Mouse (Mus musculus): Measurements from ENCODE around the gene Nefh.

DNA sequence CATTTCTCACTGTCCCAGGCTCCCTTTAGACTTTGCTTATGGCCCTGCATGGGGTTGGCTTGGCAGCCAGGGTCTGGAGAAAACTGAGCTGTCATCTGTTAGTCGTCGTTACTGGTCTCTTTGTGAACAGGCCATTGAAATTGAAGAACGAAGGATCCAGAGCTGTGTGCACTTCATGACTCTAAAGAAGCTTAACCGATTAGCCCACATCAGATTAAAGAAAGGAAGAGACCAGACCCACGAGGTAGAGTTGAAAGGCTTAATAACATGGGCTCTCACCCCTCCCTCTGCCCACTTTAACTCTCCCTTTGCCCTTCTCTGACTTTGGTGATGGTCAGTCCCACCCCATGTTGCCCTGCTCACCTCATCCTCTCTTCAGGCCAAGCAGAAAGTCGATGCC lies 45.9 kb downstream of the Nefh start:
- TF ChIP-seq GATA1 (IDR thresholded peaks at IDR 0.05; ENCODE audit: borderline replicate concordance, low read length) (no peak), FLI1 (IDR thresholded peaks at IDR 0.05; ENCODE audit: low read length) (no peak)
